Mouse (Mus musculus): Measurements from ENCODE around the gene Elp5.

- no peak for TF ChIP-seq CTCF (IDR thresholded peaks at IDR 0.05; ENCODE audit: extremely low read depth, insufficient read length, insufficient replicate concordance, low read depth, low read length)
- TF ChIP-seq POLR2A (IDR thresholded peaks at IDR 0.05; ENCODE audit: low read depth, low read length) = no peak
Observed at GRCm38 (mm10) chr11:70024151-70024514, 41.8 kb upstream of the Elp5 start.
